Mouse (Mus musculus) lung, postnatal 14 days (tissue): ENCODE results near the gene Mast3.

Experiments
- DNase-seq: peaks from one replicate; pipeline ENCODE4 v3.0.0; 2021

The Mast3 gene

GRCm38 (mm10) chr8:70758308-70758615, 46.6 kb downstream of the Mast3 start:
- DNase-seq = no peak

- no peak for DNase-seq
Observed at GRCm38 (mm10) chr8:70757523-70758307, 47.1 kb downstream of the Mast3 start.

DNA sequence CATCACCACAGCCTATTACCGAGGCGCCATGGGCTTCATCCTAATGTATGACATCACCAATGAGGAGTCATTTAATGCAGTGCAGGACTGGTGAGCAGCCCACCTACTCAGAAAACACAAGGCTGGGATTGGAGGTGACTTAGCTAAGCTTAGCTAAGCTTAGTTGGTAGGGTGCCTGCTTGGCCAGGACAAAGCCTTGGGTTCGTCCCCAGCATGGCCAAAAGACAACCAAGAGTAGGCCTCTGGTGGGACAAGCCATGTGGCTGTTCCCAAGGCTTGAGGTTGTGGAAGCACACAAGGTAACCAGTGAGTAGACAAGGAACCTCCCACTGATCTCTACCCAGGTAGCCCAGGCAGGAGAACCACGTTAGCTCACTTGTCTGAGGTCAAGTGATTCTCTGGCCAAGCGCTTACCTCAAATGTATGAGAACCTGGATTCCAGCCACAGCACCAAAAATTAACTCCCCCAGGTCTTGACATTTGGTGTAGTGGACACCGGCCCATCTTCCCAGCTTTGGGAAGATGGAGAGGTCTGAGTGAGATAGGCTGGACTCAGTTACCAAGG, 48.3 kb downstream of the Mast3 start:
- DNase-seq = no peak

DNA sequence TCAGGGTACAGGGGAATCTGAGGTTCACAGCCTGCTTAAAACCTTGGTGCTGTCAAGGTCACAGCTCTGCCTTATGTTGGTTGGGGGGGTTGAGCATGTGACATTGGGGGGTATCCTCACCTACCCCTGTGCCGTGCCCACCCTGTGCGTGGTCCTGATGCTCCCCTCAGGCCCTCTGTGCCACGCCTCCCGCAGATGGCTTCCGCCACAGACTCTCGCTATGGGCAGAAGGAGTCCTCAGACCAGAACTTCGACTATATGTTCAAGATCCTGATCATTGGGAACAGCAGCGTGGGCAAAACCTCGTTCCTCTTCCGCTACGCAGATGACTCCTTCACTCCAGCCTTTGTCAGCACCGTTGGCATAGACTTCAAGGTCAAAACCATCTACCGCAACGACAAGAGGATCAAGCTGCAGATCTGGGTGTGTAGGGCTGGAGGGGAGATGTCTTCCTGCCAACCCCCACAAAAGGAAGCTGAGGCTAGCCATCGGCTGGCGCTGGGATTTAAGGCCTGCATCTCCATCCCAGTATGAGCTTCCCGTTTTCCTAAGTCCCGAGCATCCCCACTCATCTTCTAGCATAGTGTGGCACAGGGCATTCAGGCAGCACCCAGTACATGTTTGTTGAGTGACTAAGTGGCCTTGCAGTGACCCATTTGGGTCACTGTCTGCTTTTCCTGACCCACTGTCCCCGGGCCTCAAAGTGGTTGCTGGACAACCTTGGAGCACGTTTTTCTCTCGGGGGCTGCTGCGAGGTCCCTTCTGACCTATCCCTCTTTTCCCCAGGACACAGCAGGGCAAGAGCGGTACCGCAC, 49.0 kb downstream of the Mast3 start:
- DNase-seq = no peak

- no peak for DNase-seq
Observed at GRCm38 (mm10) chr8:70754871-70755660, 49.8 kb downstream of the Mast3 start.

DNA sequence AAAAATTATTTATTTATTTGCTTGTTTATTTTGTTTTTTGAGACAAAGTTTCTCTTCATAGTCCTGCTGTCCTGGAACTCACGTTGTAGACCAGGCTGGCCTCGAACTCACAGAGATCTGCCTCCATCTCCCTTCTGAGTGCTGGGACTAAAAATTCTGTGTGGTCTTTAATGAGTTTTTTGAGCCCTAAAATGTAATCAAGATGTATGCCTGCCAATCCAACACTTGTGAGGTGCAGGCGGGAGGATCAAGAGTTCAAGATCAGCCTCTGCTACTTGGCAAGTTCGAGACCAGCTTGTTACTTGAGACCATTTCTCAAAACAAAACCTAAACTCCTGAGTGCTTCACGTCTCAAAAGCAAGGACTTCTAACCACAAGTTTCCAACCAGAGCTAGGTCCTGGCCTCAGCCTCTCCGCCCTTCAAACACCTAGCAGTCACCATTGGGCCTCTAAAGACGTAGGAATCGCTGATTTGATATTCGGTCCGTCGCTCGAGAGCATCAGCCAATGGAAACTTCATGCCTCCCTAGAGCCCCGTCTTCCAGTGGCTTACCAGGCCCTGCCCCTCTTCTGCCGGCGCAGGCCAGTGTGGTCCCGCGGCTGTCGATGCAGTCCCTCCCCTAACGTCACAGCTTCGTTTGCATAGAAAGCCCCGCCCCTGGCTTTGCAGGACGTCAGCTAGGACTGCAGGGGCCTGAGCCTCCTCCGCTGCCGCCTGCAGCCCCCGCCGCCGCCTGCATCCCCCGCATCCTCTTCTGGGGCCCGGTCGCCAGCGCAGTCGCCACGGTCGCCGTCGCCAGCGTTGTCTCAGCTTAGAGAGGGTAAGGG, 50.6 kb downstream of the Mast3 start, which contains the start of gene Rab3a:
Rab3a (plus strand) TSS at position 637 of the 828 bp plus-strand sequence.
- DNase-seq = peak; percentile 96

GRCm38 (mm10) chr8:70753151-70753550, 51.7 kb downstream of the Mast3 start:
- DNase-seq = peak; percentile 92

GRCm38 (mm10) chr8:70752000-70752764, 52.7 kb downstream of the Mast3 start:
- peak; percentile 88 for DNase-seq

- no peak for DNase-seq
Observed at GRCm38 (mm10) chr8:70750128-70750680, 54.6 kb downstream of the Mast3 start.

DNA sequence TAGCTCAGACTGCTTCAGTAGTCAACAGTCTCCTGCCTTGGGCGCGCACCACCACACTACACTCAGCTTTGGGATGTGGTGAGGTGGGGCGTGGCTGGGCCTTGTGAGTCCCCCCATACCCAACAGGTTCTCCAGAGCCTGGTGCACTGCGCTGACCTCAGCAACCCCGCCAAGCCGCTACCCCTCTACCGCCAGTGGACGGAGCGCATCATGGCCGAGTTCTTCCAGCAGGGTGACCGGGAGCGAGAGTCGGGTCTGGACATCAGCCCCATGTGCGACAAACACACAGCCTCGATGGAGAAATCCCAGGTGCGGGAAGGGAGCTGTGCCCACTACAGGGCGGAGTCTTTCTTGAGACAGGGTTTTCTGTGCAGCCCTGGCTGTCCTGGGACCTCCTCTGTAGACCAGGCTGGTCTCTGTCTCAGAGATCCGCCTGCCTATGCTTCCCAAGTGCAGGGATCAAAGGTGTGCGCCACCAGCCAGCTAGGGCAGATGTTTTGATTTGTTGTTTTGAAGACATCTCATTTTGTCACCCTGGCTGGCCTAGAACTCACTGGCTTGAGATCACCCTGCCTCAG, 55.7 kb downstream of the Mast3 start:
- no peak for DNase-seq

DNA sequence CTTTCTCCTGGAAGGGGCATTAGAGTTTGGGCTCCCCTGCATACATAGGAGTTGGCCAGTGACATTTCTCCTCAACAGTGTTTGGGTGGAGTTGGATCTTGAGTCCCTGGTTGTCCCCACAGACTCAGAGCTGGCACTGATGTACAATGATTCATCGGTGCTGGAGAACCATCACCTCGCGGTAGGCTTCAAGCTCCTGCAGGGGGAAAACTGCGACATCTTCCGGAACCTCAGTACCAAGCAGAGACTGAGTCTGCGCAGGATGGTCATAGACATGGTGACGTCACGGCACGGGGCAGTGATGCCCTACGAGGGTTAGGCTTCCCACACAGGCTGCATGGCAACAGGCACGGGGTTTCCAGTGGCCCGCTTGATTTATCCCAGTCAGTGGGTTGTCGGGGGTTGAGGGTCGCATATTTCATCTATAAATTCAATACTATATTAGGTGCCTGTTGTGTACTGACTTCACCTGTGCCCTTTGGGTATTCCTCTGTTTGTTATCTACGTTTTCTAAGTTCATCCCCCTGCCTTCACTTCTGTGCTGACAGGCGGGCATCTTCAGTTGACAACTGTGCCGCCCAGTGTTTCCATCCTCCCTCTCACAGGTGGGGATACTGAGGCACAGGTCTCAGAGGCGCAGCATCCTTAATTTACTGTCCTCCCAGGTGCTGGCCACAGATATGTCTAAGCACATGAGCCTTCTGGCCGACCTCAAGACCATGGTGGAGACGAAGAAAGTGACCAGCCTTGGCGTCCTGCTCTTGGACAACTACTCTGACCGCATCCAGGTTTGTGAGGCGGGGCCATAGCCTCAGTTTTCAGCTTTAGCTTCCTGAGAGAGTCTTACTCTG, 56.4 kb downstream of the Mast3 start:
- no peak for DNase-seq

GRCm38 (mm10) chr8:70747211-70747890, 57.5 kb downstream of the Mast3 start:
- no peak for DNase-seq

- no peak for DNase-seq
Observed at GRCm38 (mm10) chr8:70746676-70747075, 58.2 kb downstream of the Mast3 start.

- DNase-seq = no peak
Observed at GRCm38 (mm10) chr8:70745691-70746220, 59.1 kb downstream of the Mast3 start.

GRCm38 (mm10) chr8:70744806-70745205, 60.0 kb downstream of the Mast3 start:
- no peak for DNase-seq

- peak; percentile 54 for DNase-seq
Observed at GRCm38 (mm10) chr8:70743656-70744590, 60.9 kb downstream of the Mast3 start.

DNA sequence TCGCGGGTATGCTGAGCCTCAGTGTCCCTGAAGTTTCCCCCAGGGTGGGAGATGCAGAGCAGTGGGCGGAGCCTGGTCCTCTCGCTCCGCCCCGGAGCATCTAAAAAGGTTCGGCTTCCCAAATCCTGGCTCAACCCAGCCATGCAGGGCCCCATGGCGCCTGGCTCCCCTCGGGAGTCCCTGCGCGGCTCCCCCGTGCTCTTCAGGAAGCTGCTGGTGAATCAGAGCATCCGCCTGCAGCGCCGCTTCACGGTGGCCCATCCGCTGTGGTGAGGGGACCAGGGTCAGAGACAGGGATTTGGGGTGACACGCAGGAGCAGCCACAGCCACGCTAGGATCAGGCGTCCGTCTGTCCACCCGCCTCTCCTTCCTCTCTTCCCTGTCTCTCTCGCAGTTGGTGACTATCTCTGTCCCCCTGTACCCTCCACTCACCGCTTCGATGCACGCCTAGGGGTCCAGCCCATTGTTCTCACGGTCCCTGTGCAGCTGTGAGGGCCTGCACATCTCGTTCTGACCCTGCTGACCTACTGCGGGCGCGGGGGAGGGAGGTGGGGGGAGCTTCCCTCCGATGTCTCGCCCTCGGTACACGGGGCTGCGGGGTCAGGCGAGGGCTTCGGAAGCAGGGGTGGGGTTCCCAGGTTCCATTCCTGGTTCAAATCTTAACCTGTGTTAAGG, 61.7 kb downstream of the Mast3 start:
- DNase-seq = no peak
